Mouse (Mus musculus) cerebellum, adult 18-20 months (tissue): ENCODE measurements around the gene Slc25a44.
A peak's percentile ranks its signal among the peaks of the same experiment; 100 is the strongest.

Experiments used
- DNase-seq, 2 experiments: peaks; one replicate each; pipeline ENCODE4 v3.0.0; 2021

The Slc25a44 gene

DNA sequence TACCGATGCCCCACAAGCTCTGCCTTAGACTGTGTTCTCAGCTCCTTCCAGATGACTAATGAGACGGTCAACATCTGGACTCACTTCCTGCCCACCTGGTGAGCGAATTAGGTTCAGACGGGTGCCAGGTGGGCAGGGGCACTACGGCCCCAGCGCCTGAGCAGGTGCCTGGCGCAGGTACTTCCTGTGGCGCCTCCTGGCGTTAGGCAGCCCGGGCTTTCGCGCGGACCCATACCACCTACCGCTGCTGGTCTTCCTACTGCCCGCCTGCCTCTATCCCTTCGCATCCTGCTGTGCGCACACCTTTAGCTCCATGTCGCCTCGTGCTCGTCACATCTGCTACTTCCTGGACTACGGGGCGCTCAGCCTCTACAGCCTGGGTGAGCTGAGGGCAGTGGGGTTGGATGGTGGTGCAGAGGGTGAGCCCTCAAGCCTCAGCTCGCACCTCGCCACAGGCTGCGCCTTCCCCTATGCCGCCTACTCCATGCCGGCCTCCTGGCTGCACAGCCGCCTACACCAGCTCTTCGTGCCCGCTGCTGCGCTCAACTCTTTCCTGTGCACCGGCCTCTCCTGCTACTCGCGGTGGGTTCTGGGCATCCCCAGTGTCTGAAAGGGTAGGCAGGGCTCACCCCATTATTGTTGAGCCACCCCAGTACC lies 59.1 kb downstream of the Slc25a44 start:
- no peak for DNase-seq

DNA sequence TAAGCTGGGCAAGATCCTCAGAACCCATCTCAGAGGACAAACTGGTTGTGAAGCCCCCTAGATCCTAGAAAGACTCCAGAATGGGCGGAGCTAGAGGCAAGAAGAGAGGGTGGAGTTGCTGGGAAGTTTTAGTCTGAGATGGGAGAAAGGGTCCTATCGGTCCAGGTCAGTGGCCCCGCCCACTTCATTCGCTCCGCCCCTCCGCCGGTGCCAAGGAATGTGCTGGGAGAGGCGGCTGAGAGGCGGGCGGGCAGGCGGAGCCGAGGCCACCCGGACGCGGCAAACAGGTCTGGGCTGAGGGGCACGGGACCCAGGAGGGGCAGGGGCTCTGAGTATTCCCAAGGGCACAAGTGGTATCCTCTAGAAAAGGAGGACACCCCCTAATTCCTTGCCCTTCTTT lies 60.6 kb downstream of the Slc25a44 start, which contains the start of gene Paqr6:
Paqr6 (plus strand) TSS at position 248 of the 400 bp plus-strand sequence.
- DNase-seq: peak in 1 of 2 experiments; percentile 44

DNA sequence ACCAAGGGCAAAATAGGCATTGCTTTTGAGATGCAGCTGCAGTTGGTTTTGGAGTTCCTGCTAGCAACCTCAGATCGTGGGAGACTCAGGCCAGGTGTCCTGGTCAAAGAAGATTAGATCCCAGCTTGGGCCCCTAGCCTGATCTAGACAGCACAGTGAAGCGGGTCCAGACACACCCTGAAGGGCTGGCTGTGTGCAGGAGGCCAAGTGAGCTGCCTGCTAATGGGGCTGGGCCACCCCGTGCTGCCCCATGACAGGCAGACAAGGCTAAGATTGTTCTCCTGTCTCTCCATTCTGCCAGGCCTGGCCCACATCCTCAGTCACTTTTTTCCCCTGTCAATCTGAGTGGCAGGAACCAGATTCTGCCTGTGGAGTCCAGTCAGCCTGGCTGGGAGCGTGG lies 61.2 kb downstream of the Slc25a44 start:
- peak in 1 of 2 experiments; percentile 35 for DNase-seq

DNA sequence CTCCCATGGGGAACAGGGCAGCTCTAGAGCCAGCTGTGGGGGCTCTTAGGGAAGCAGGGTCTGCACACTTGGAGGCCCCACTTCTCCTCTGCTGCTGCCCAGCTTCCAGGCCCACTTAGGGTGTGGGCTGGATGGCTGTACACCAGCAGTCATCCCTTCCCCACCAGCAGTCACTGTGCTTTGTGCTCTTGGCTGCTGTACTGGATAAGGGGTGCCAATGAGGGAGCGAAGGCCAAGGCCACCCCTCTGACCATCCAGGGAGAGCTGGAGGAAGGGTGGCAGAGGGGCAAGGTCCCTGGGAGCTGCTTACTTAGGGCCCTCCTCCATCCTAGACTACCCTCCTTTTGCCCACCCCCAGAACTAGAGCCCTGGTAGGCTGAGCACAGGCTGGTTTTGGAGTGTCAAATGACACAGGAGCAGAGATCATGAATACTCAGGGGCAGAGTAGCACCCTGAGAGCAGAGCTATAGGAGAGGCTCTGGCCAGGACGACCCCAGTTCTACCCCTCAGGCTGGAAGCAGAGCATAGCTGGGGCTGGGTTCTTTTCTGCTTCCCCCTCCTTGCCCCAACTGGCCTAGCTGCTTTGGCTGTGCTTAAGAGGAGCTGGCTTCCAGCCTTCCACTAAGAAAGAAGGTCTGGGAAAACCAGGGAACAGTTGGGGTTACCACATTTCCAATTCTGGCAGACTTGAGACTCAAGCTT lies 63.2 kb downstream of the Slc25a44 start:
- DNase-seq: peak in 1 of 2 experiments; percentile 27

DNA sequence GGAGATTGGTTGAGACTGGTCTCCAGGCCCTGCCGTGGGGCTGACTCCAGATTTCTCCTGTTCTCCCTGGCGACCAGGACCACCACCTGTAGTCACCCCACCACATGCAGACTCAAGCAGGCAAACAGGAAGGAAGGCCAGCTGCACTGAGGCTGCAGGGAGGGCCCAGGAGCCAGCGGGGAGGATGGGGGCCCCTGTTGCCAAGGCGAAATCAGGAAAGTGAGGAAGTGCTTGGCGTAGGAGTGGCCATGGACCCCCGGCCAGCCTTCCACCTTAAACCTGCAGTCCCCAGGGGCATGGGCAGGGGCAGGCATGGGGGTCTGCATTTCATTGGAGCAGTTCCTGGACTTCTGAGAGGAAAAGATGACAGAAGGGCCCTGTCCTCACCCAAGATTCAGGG lies 63.8 kb downstream of the Slc25a44 start:
- DNase-seq: no peak
